Mouse (Mus musculus) lung, adult 2 months (tissue): Measurements from ENCODE around the gene Traf3ip3.

ENCODE experiments used
- CTCF ChIP-seq: fragments of 200-500 bp; IDR thresholded peaks from 2 replicates; pipeline ENCODE4 v1.5.1; 2011; ENCODE audit warnings: mild to moderate bottlenecking, low read length, control low read depth; ENCODE audit not compliant: insufficient read depth
- POLR2A ChIP-seq: fragments of 200-500 bp; IDR thresholded peaks from 2 replicates; pipeline ENCODE4 v1.6.1; 2011; ENCODE audit warnings: low read depth, mild to moderate bottlenecking, control low read depth, low read length, borderline replicate concordance; ENCODE audit errors: extremely low read depth

- TF ChIP-seq CTCF, result no peak
- TF ChIP-seq POLR2A, result no peak
Observed at GRCm38 (mm10) chr1:193131311-193131948, 70.1 kb downstream of the Traf3ip3 start.
